Mouse (Mus musculus): ENCODE results near the gene Ank.

- TF ChIP-seq POLR2A (IDR thresholded peaks at IDR 0.05; ENCODE audit: insufficient read depth, low read depth, low read length) = 0 out of 2 replicates have a peak, but pooled peaks have one; percentile 14
- peak; percentile 53 for TF ChIP-seq CTCF (IDR thresholded peaks at IDR 0.05)
- peak; percentile 86 for TF ChIP-seq EP300 (IDR thresholded peaks at IDR 0.05; ENCODE audit: insufficient read depth, low read depth, low read length)
These were observed 149.7 kb downstream of the Ank start for GRCm38 (mm10) chr15:27616159-27616558.
